Mouse (Mus musculus): ENCODE data around the gene Hist1h2ao. TPM values are rescaled to one million over a fixed set of nuclear protein-coding genes. Genes with fewer than 3 reads are reported as not detected.
"Not testable (repeated sequence)": the region's sequence is repeated elsewhere in the genome, so short reads cannot be mapped to it uniquely, and the experiment has no call there.

Gene Hist1h2ao
- total RNA-seq (2012; rRNA removed) = 1.6 TPM in 1 of 2 replicates, not detected in the other
- polyA plus RNA-seq (2012; ENCODE audit: insufficient read depth in 1 of 2, insufficient read length in 2 of 2, low read depth in 1 of 2, low replicate concordance in 2 of 2, missing spikeins in 1 of 2) = 1,000 to 10,000 TPM in 1 of 2 experiments, not detected in 1; 1,152 TPM

DNA sequence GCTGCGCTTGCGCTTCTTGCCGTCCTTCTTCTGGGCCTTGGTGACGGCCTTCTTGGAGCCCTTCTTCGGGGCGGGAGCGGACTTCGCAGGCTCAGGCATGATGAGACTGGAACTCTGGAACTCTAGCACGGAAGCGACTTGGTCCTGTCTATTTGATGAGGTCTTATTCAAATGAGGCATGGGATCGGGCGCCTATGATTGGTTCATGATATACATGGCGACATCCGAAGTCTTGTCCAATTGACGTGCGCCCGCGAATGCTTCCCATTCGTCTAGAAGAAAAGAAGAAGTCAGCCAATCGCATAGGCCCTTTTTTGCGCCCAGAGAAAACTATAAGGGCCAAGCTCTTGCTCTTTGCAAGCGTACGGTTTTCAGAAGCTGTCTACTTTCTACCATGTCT is at the start of gene Hist1h2ao, which contains the start of gene Hist1h2bq:
Gene Hist1h2ao (plus strand): TSS at position 393 of the 400 bp plus-strand sequence.
Gene Hist1h2bq (minus strand): TSS at position 125 of the 400 bp plus-strand sequence.
- DNase-seq (ENCODE audit: low read depth, low spot score); H3K27me3 ChIP-seq (ENCODE audit: control insufficient read depth in 1 of 2, insufficient read depth in 2 of 2, low read length in 2 of 2); H3K79me2 ChIP-seq (ENCODE audit: control insufficient read depth, insufficient read depth, low read length, poor library complexity); H3K27ac ChIP-seq (ENCODE audit: control insufficient read depth, low read depth, low read length); H3K36me3 ChIP-seq (ENCODE audit: control insufficient read depth in 1 of 2, insufficient read depth in 2 of 2, low read length in 2 of 2); H3K9me3 ChIP-seq (replicated peaks; ENCODE audit: insufficient read depth, low read length); H3K9ac ChIP-seq (ENCODE audit: control insufficient read depth, low read depth, low read length, poor library complexity, severe bottlenecking); H3K4me3 ChIP-seq (ENCODE audit: control insufficient read depth in 1 of 2, insufficient read depth in 1 of 2, low read depth in 2 of 2, low read length in 2 of 2); H3K4me1 ChIP-seq (ENCODE audit: control insufficient read depth in 1 of 2, insufficient read depth in 2 of 2, low read length in 2 of 2): not testable (repeated sequence)

DNA sequence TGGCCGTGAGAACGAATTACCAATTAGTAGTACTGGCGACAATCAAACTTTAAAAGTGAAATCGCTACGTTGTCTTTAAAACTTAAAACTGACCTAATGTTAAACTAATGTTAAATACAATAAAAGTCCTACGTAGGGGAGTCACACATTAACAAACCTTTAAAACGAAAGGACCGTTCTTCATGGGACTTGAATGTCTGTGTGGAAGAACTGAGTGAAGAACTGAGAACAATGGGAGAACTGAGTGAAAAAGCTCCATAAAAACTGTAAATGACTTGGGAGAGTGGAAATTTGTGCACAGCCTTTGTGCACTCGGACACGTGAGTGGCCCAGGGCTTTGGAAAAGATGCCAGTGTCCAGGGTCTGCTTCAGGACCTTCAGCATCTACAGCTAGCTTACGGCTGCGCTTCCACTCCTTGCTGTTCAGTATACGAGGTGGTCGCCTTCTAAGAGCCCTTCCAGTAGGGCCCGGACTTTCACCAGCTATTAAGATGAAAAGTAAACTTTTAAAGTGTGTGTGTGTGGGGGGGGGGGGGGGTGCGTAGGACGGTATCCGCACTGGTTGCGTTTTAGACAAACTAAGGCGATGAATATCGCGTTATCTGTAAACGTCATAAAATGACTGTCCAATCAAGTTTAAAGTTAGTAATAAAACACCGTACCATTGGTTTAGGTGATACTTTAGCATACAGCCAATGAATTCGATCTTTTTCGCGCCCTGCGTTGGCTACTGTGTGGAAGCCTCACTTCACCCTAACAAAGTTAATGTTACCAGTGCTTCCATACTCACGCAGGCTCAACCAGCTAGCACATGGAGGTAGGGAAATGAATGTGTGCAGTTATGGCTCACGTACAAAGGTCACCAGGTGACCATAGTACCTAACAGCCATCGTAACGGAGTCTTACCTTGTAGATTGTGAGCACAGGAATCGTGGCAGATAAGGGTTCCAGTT is 31.2 kb upstream of the Hist1h2ao start:
- DNase-seq (ENCODE audit: low read depth, low spot score) = peak; percentile 95
- TF ChIP-seq POLR2A (IDR thresholded peaks at IDR 0.05; ENCODE audit: control insufficient read depth in 1 of 2, insufficient read depth in 1 of 2, low read depth in 1 of 2, low read length in 2 of 2, poor library complexity in 1 of 2) (peak in 1 of 2 experiments; percentile 91; a peak in 2 of 4 replicates), POLR2AphosphoS5 (IDR thresholded peaks at IDR 0.05; ENCODE audit: borderline replicate concordance, low read depth, low read length) (peak; percentile 100; the same call in 1 of the 2 replicates), UBTF (IDR thresholded peaks at IDR 0.05; ENCODE audit: borderline replicate concordance, insufficient read depth, low read depth, low read length) (no peak)
- Histone ChIP-seq H3K36me3 (ENCODE audit: control insufficient read depth in 1 of 2, insufficient read depth in 2 of 2, low read length in 2 of 2) (peaks cover 0 to 20% of the 10 kb centered on the region in 2 experiments; a peak in 2 of 4 replicates), H3K9ac (ENCODE audit: control insufficient read depth, low read depth, low read length, poor library complexity, severe bottlenecking) (peak overlapping the region; percentile 93), H3K4me1 (ENCODE audit: control insufficient read depth in 1 of 2, insufficient read depth in 2 of 2, low read length in 2 of 2) (peaks cover 0 to 15% of the 10 kb centered on the region in 2 experiments; a peak in 2 of 4 replicates), H3K79me2 (ENCODE audit: control insufficient read depth, insufficient read depth, low read length, poor library complexity) (peaks cover 8% of the 10 kb centered on the region; the same call in 1 of the 2 replicates), H3K4me3 (ENCODE audit: control insufficient read depth in 1 of 2, insufficient read depth in 1 of 2, low read depth in 2 of 2, low read length in 2 of 2) (peak overlapping the region; percentile 64 to 67), H3K27me3 (ENCODE audit: control insufficient read depth in 1 of 2, insufficient read depth in 2 of 2, low read length in 2 of 2) (no peaks in the 10 kb centered on the region), H3K27ac (ENCODE audit: control insufficient read depth, low read depth, low read length) (peak overlapping the region; percentile 99), H3K9me3 (replicated peaks; ENCODE audit: insufficient read depth, low read length) (no peaks in the 10 kb centered on the region)

DNA sequence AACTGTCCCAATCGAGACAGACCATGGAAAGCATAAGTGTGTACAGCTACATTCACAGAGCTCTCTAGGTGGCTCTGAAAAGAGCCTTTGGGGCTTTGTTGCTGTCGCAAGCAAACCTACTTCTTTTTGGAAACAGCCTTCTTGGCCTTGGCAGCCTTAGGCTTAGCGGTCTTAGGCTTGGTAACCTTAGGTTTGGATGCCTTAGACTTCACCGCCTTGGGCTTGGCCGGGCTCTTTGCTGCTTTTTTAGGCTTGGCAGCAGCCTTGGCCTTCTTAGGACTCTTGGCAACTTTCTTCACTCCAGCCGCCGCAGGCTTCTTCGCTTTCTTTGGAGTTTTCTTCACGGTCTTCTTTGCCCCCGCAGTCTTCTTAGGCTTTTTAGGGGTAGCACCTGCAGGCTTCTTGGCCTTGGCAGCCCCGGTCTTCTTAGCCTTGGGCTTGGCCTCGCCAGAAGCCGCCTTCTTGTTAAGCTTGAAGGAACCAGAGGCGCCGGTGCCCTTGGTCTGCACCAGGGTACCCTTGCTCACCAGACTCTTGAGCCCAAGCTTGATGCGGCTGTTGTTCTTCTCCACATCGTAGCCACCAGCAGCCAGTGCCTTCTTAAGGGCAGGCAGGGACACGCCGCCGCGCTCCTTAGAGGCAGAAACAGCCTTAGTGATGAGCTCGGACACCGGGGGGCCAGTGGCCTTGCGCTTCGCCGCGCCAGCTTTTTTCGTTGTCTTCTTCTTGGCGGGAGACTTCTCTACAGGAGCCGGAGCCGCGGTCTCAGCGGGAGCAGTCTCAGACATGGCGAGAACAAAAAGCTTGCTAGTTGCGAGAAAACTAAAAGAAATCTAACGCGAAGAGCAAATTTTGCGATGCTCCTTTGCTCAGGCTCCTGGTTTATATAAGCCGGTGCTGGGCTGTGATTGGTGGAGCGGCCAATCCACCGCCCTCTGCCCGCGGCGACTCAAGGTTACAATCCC is 30.2 kb upstream of the Hist1h2ao start, which contains the start of gene Hist1h1b:
Gene Hist1h1b (minus strand): TSS at position 859 of the 965 bp plus-strand sequence.
- Histone ChIP-seq H3K79me2 (ENCODE audit: control insufficient read depth, insufficient read depth, low read length, poor library complexity) (peaks cover 8% of the 10 kb centered on the region; the same call in 1 of the 2 replicates), H3K4me3 (ENCODE audit: control insufficient read depth in 1 of 2, insufficient read depth in 1 of 2, low read depth in 2 of 2, low read length in 2 of 2) (peak within 1 kb of the TSS; percentile 17 to 64), H3K4me1 (ENCODE audit: control insufficient read depth in 1 of 2, insufficient read depth in 2 of 2, low read length in 2 of 2) (peaks cover 0 to 15% of the 10 kb centered on the region in 2 experiments; a peak in 2 of 4 replicates), H3K9ac (ENCODE audit: control insufficient read depth, low read depth, low read length, poor library complexity, severe bottlenecking) (peak within 1 kb of the TSS; percentile 93), H3K9me3 (replicated peaks; ENCODE audit: insufficient read depth, low read length) (no peaks in the 10 kb centered on the region), H3K27ac (ENCODE audit: control insufficient read depth, low read depth, low read length) (peak within 1 kb of the TSS; percentile 99), H3K36me3 (ENCODE audit: control insufficient read depth in 1 of 2, insufficient read depth in 2 of 2, low read length in 2 of 2) (peaks cover 0 to 30% of the 10 kb centered on the region in 2 experiments; a peak in 2 of 4 replicates), H3K27me3 (ENCODE audit: control insufficient read depth in 1 of 2, insufficient read depth in 2 of 2, low read length in 2 of 2) (no peaks in the 10 kb centered on the region)
- peak; percentile 94 for DNase-seq (ENCODE audit: low read depth, low spot score)
- no peak for TF ChIP-seq SIN3A (IDR thresholded peaks at IDR 0.05; ENCODE audit: low read length)
- TF ChIP-seq POLR2A (IDR thresholded peaks at IDR 0.05; ENCODE audit: control insufficient read depth in 1 of 2, insufficient read depth in 1 of 2, low read depth in 1 of 2, low read length in 2 of 2, poor library complexity in 1 of 2) = peak in 1 of 2 experiments; percentile 97; a peak in 2 of 4 replicates
- 0 out of 6 replicates have a peak, but pooled peaks of 1 of the 3 experiments have one; percentile 9 for TF ChIP-seq CTCF (IDR thresholded peaks at IDR 0.05 in 2 of 3, conservative IDR thresholded peaks at IDR 0.05 in 1 of 3; ENCODE audit: control insufficient read depth in 1 of 3, insufficient read depth in 1 of 3, low read depth in 2 of 3, low read length in 3 of 3, poor library complexity in 1 of 3, severe bottlenecking in 1 of 3)
- no peak for TF ChIP-seq TBP (IDR thresholded peaks at IDR 0.05; ENCODE audit: low read depth, low read length)
- peak; percentile 97 for TF ChIP-seq POLR2AphosphoS5 (IDR thresholded peaks at IDR 0.05; ENCODE audit: borderline replicate concordance, low read depth, low read length)
